Mouse (Mus musculus) lung, embryonic 16.5 days (tissue): ENCODE data around the gene Crabp2. TPM values are rescaled to one million over a fixed set of nuclear protein-coding genes. Genes with fewer than 3 reads are reported as not detected.

ENCODE experiments used
- ATAC-seq: fragments of 200-750 bp; cut with Nextera tagmentation; 2 replicates; pipeline ENCODE4 v1.8.0; 2017; ENCODE audit warnings: low read depth, mild to moderate bottlenecking, moderate library complexity
- H3K27ac ChIP-seq: fragments of 300-500 bp; sonication (generic); 2 replicates; pipeline ENCODE4 v1.5.1; 2014; ENCODE audit warnings: mild to moderate bottlenecking, control low read depth, low read length
- H3K27me3 ChIP-seq: fragments of 300-500 bp; sonication (generic); 2 replicates; pipeline ENCODE4 v1.6.1; 2014; ENCODE audit warnings: low read depth, low read length, mixed read lengths; ENCODE audit not compliant: control insufficient read depth, insufficient read depth
- H3K36me3 ChIP-seq: fragments of 300-500 bp; sonication (generic); 2 replicates; pipeline ENCODE4 v1.6.1; 2014; ENCODE audit warnings: low read length; ENCODE audit not compliant: control insufficient read depth, insufficient read depth
- H3K4me1 ChIP-seq: fragments of 300-500 bp; sonication (generic); replicated peaks from 2 replicates; pipeline ENCODE4 v1.6.1; 2014; ENCODE audit warnings: low read length, mixed read lengths; ENCODE audit not compliant: control insufficient read depth, insufficient read depth
- H3K4me2 ChIP-seq: fragments of 300-500 bp; sonication (generic); 2 replicates; pipeline ENCODE4 v1.6.1; 2014; ENCODE audit warnings: low read depth, low read length, control low read depth
- H3K4me3 ChIP-seq: fragments of 300-500 bp; sonication (generic); 2 replicates; pipeline ENCODE4 v1.5.1; 2014; ENCODE audit warnings: mild to moderate bottlenecking, low read length, control low read depth
- H3K9ac ChIP-seq: fragments of 300-500 bp; sonication (generic); 2 replicates; pipeline ENCODE4 v1.6.1; 2014; ENCODE audit warnings: low read length, control low read depth
- H3K9me3 ChIP-seq: fragments of 300-500 bp; sonication (generic); 2 replicates; pipeline ENCODE4 v1.6.1; 2016; ENCODE audit warnings: low read length; ENCODE audit not compliant: control insufficient read depth
- WGBS: fragments of 180-500 bp; shearing (Covaris S2); extraction: QIAGEN DNeasy Blood & Tissue Kit; methylation state at CpG from one replicate; pipeline ENCODE4 v1.1.7; 2014; 5-methylcytosine and 5-hydroxymethylcytosine counted together
- polyA plus RNA-seq: library from polyadenylated mRNA; unstranded; fragments of >200 nt; fragmentation: Nextera tagmentation; extraction: Ambion mirVana; gene quantifications from 2 replicates; pipeline ENCODE4 v1.2.1, GENCODE M21; 2015

Gene Crabp2
- polyA plus RNA-seq, 1 experiment from 2014 or later = 4.7 TPM

- peaks cover 9% of the 10 kb centered on the region for H3K27me3 ChIP-seq
- H3K9ac ChIP-seq = peak overlapping the region; percentile 38
- WGBS = 2% methylated on average over 17 of the region's 17 CpGs
Observed at GRCm38 (mm10) chr3:87947811-87948199, 661 bp upstream of the Crabp2 start.

GRCm38 (mm10) chr3:87949266-87949954 lies 944 bp downstream of the Crabp2 start:
- Histone ChIP-seq H3K27ac (no peak overlapping the region), H3K9me3 (no peaks in the 10 kb centered on the region), H3K9ac (no peak overlapping the region), H3K4me3 (no peak overlapping the region), H3K36me3 (no peaks in the 10 kb centered on the region), H3K4me2 (peak overlapping the region; percentile 63; the same call in 1 of the 2 replicates), H3K4me1 (peaks cover 41% of the 10 kb centered on the region), H3K27me3 (peaks cover 9% of the 10 kb centered on the region)
- no peak for ATAC-seq
- 21% methylated on average over 16 of the region's 16 CpGs for WGBS

More at GRCm38 (mm10) chr3:87947811-87948199, 661 bp upstream of the Crabp2 start:
- no peak for ATAC-seq
- Histone ChIP-seq H3K4me1 (peaks cover 40% of the 10 kb centered on the region), H3K36me3 (no peaks in the 10 kb centered on the region), H3K4me2 (peak overlapping the region; percentile 63), H3K27ac (no peak overlapping the region), H3K4me3 (peak overlapping the region; percentile 24), H3K9me3 (no peaks in the 10 kb centered on the region)

GRCm38 (mm10) chr3:87949955-87950515 lies 1.6 kb downstream of the Crabp2 start:
- Histone ChIP-seq H3K4me2 (no peak overlapping the region), H3K4me1 (peaks cover 41% of the 10 kb centered on the region), H3K9ac (no peak overlapping the region), H3K4me3 (no peak overlapping the region), H3K9me3 (no peaks in the 10 kb centered on the region), H3K27me3 (peaks cover 9% of the 10 kb centered on the region), H3K36me3 (no peaks in the 10 kb centered on the region), H3K27ac (no peak overlapping the region)
- 16% methylated on average over 13 of the region's 13 CpGs for WGBS
- no peak for ATAC-seq

- Histone ChIP-seq H3K36me3 (no peaks in the 10 kb centered on the region), H3K27ac (peak overlapping the region; percentile 64), H3K9me3 (no peaks in the 10 kb centered on the region), H3K4me1 (peaks cover 39% of the 10 kb centered on the region), H3K9ac (peak overlapping the region; percentile 64), H3K4me2 (peak overlapping the region; percentile 63), H3K27me3 (peaks cover 5% of the 10 kb centered on the region; the same call in 1 of the 2 replicates), H3K4me3 (peak overlapping the region; percentile 46)
- ATAC-seq = no peak
- 11% methylated on average over 12 of the region's 12 CpGs for WGBS
Observed at GRCm38 (mm10) chr3:87951946-87952345, 3.5 kb downstream of the Crabp2 start.

GRCm38 (mm10) chr3:87952440-87952839 lies 4.0 kb downstream of the Crabp2 start:
- H3K4me2 ChIP-seq = peak overlapping the region; percentile 63
- H3K9ac ChIP-seq = peak overlapping the region; percentile 64
- no peaks in the 10 kb centered on the region for H3K36me3 ChIP-seq
- peak; percentile 91 for ATAC-seq
- H3K4me3 ChIP-seq = peak overlapping the region; percentile 46
- peaks cover 34% of the 10 kb centered on the region for H3K4me1 ChIP-seq
- H3K27me3 ChIP-seq = peaks cover 3% of the 10 kb centered on the region; the same call in 1 of the 2 replicates
- 3% methylated on average over 5 of the region's 5 CpGs for WGBS
- peak overlapping the region; percentile 64 for H3K27ac ChIP-seq
- no peaks in the 10 kb centered on the region for H3K9me3 ChIP-seq

GRCm38 (mm10) chr3:87958056-87958455 lies 9.6 kb downstream of the Crabp2 start:
- Histone ChIP-seq H3K36me3 (no peaks in the 10 kb centered on the region), H3K27me3 (no peaks in the 10 kb centered on the region), H3K4me1 (peaks cover 9% of the 10 kb centered on the region), H3K4me3 (no peak overlapping the region), H3K27ac (no peak overlapping the region), H3K9me3 (no peaks in the 10 kb centered on the region), H3K4me2 (no peak overlapping the region), H3K9ac (no peak overlapping the region)
- no peak for ATAC-seq
- 6% methylated on average over 1 of the region's 1 CpGs for WGBS

- no peak overlapping the region for H3K9ac ChIP-seq
- no peaks in the 10 kb centered on the region for H3K9me3 ChIP-seq
- H3K27ac ChIP-seq = no peak overlapping the region
- no peak overlapping the region for H3K4me2 ChIP-seq
- H3K4me3 ChIP-seq = no peak overlapping the region
- H3K36me3 ChIP-seq = no peaks in the 10 kb centered on the region
- peaks cover 9% of the 10 kb centered on the region for H3K4me1 ChIP-seq
- 17% methylated on average over 4 of the region's 4 CpGs for WGBS
- H3K27me3 ChIP-seq = no peaks in the 10 kb centered on the region
- no peak for ATAC-seq
Observed at GRCm38 (mm10) chr3:87958476-87958875, 10.0 kb downstream of the Crabp2 start.

GRCm38 (mm10) chr3:87958967-87959366 lies 10.5 kb downstream of the Crabp2 start:
- H3K4me2 ChIP-seq = no peak overlapping the region
- no peak for ATAC-seq
- no peaks in the 10 kb centered on the region for H3K36me3 ChIP-seq
- no peak overlapping the region for H3K9ac ChIP-seq
- no peak overlapping the region for H3K27ac ChIP-seq
- WGBS = 32% methylated on average over 1 of the region's 1 CpGs
- H3K27me3 ChIP-seq = no peaks in the 10 kb centered on the region
- no peak overlapping the region for H3K4me3 ChIP-seq
- H3K9me3 ChIP-seq = no peaks in the 10 kb centered on the region
- H3K4me1 ChIP-seq = peaks cover 9% of the 10 kb centered on the region

- Histone ChIP-seq H3K36me3 (no peaks in the 10 kb centered on the region), H3K9ac (no peak overlapping the region), H3K27ac (no peak overlapping the region; the same call in 1 of the 2 replicates), H3K4me1 (peaks cover 9% of the 10 kb centered on the region), H3K4me2 (no peak overlapping the region), H3K4me3 (no peak overlapping the region), H3K27me3 (no peaks in the 10 kb centered on the region), H3K9me3 (no peaks in the 10 kb centered on the region)
- ATAC-seq = no peak
- WGBS = 67% methylated on average over 7 of the region's 7 CpGs
Observed at GRCm38 (mm10) chr3:87959371-87959770, 10.9 kb downstream of the Crabp2 start.
